Mouse (Mus musculus): Measurements from ENCODE around the gene Atg2a. TPM values are rescaled to one million over a fixed set of nuclear protein-coding genes. Genes with fewer than 3 reads are reported as not detected.

The Atg2a gene
- polyA plus RNA-seq, 1 experiment from 2014 or later, result 32.5 TPM

GRCm38 (mm10) chr19:6264945-6265344 is 23.5 kb downstream of the Atg2a start:
- in situ Hi-C loops (cut with MboI; ENCODE audit: low pct_unique_long_range_greater_than_20kb), result no loop called here
- POLR2A ChIA-PET, result no interaction called here
- ATAC-seq, result no peak
- no peaks in the 10 kb centered on the region for H3K27me3 ChIP-seq
- CTCF ChIA-PET, result interaction anchor here (0.7 to 3.1 kb wide), 4 partner anchors 11 to 66 kb away, joined by 3 to 15 read pairs (median 4); partner anchors contain the start of gene Ehd1
- no peak for TF ChIP-seq CTCF (IDR thresholded peaks at IDR 0.05)
- no peak for DNase-seq (ENCODE audit: low read depth, low spot score)

GRCm38 (mm10) chr19:6265727-6266182 is 24.3 kb downstream of the Atg2a start:
- DNase-seq (ENCODE audit: low read depth, low spot score), result no peak
- in situ Hi-C loops (cut with MboI; ENCODE audit: low pct_unique_long_range_greater_than_20kb), result no loop called here
- H3K27me3 ChIP-seq, result no peaks in the 10 kb centered on the region
- POLR2A ChIA-PET, result interaction anchor here (0.7 kb wide), 1 partner anchor 37 kb away, joined by 3 read pairs; no protein-coding TSS in a partner anchor
- no peak for ATAC-seq
- no peak for TF ChIP-seq CTCF (IDR thresholded peaks at IDR 0.05)
- CTCF ChIA-PET, result interaction anchor here (0.7 to 3.1 kb wide), 3 partner anchors 11 to 65 kb away, joined by 3 to 15 read pairs (median 5); partner anchors contain the start of gene Ehd1

GRCm38 (mm10) chr19:6267306-6268169 is 26.1 kb downstream of the Atg2a start:
- H3K27me3 ChIP-seq, result no peaks in the 10 kb centered on the region
- ChIA-PET CTCF (interaction anchor here (0.7 to 3.1 kb wide), 11 partner anchors 9 to 126 kb away, joined by 3 to 15 read pairs (median 5); partner anchors contain the start of genes Arl2, Cdc42bpg and Ehd1), POLR2A (interaction anchor here (0.9 kb wide), 1 partner anchor 9 kb away, joined by 3 read pairs; the partner anchor contains the start of gene Ehd1)
- in situ Hi-C loops (cut with MboI; ENCODE audit: low pct_unique_long_range_greater_than_20kb), result no loop called here
- DNase-seq (ENCODE audit: low read depth, low spot score), result no peak
- TF ChIP-seq CTCF (IDR thresholded peaks at IDR 0.05), result no peak
- ATAC-seq, result no peak

GRCm38 (mm10) chr19:6268170-6268528 is 26.7 kb downstream of the Atg2a start:
- peak; percentile 31 for DNase-seq (ENCODE audit: low read depth, low spot score)
- H3K27me3 ChIP-seq, result no peaks in the 10 kb centered on the region
- CTCF ChIA-PET, result interaction anchor here (0.6 to 3.0 kb wide), 10 partner anchors 10 to 68 kb away, joined by 3 to 15 read pairs (median 4); partner anchors contain the start of gene Cdc42bpg
- peak; percentile 48 for ATAC-seq
- TF ChIP-seq CTCF (IDR thresholded peaks at IDR 0.05), result no peak
- POLR2A ChIA-PET, result no interaction called here
- in situ Hi-C loops (cut with MboI; ENCODE audit: low pct_unique_long_range_greater_than_20kb), result no loop called here

- POLR2A ChIA-PET, result no interaction called here
- ATAC-seq, result no peak
- DNase-seq (ENCODE audit: low read depth, low spot score), result no peak
- no peaks in the 10 kb centered on the region for H3K27me3 ChIP-seq
- CTCF ChIA-PET, result interaction anchor here (0.6 to 3.0 kb wide), 12 partner anchors 9 to 68 kb away, joined by 3 to 15 read pairs (median 5); partner anchors contain the start of gene Cdc42bpg
- in situ Hi-C loops (cut with MboI; ENCODE audit: low pct_unique_long_range_greater_than_20kb), result no loop called here
- TF ChIP-seq CTCF (IDR thresholded peaks at IDR 0.05), result no peak
Measured at GRCm38 (mm10) chr19:6268670-6269132, 27.2 kb downstream of the Atg2a start.

GRCm38 (mm10) chr19:6269798-6270475 is 28.5 kb downstream of the Atg2a start:
- no peak for TF ChIP-seq CTCF (IDR thresholded peaks at IDR 0.05)
- ATAC-seq, result no peak
- CTCF ChIA-PET, result interaction anchor here (0.9 to 2.8 kb wide), 8 partner anchors 8 to 62 kb away, joined by 3 to 9 read pairs (median 4); partner anchors contain the start of gene Cdc42bpg
- no peak for DNase-seq (ENCODE audit: low read depth, low spot score)
- in situ Hi-C loops (cut with MboI; ENCODE audit: low pct_unique_long_range_greater_than_20kb), result loop anchor here (5.0 kb wide), 1 partner anchor 37 kb away; the partner anchor contains the start of gene Cdc42bpg
- POLR2A ChIA-PET, result interaction anchor here (0.7 kb wide), 1 partner anchor 61 kb away, joined by 3 read pairs; no protein-coding TSS in a partner anchor
- no peaks in the 10 kb centered on the region for H3K27me3 ChIP-seq

- DNase-seq (ENCODE audit: low read depth, low spot score) (no peak), ATAC-seq (no peak)
- CTCF ChIA-PET, result interaction anchor here (1.0 to 2.3 kb wide), 4 partner anchors 33 to 64 kb away, joined by 3 to 6 read pairs (median 3); partner anchors contain the start of genes Cdc42bpg and Men1
- TF ChIP-seq CTCF (IDR thresholded peaks at IDR 0.05), result no peak
- POLR2A ChIA-PET, result no interaction called here
- H3K27me3 ChIP-seq, result no peaks in the 10 kb centered on the region
- in situ Hi-C loops (cut with MboI; ENCODE audit: low pct_unique_long_range_greater_than_20kb), result loop anchor here (5.0 kb wide), 1 partner anchor 37 kb away; the partner anchor contains the start of gene Cdc42bpg
Measured at GRCm38 (mm10) chr19:6270661-6271060, 29.2 kb downstream of the Atg2a start.

- TF ChIP-seq CTCF (IDR thresholded peaks at IDR 0.05), result no peak
- DNase-seq (ENCODE audit: low read depth, low spot score), result no peak
- POLR2A ChIA-PET, result interaction anchor here (1.5 kb wide), 1 partner anchor 13 kb away, joined by 3 read pairs; no protein-coding TSS in a partner anchor
- no peaks in the 10 kb centered on the region for H3K27me3 ChIP-seq
- in situ Hi-C loops (cut with MboI; ENCODE audit: low pct_unique_long_range_greater_than_20kb), result loop anchor here (5.0 kb wide), 1 partner anchor 36 kb away; the partner anchor contains the start of gene Cdc42bpg
- ATAC-seq, result no peak
- CTCF ChIA-PET, result interaction anchor here (0.6 to 2.3 kb wide), 4 partner anchors 11 to 63 kb away, joined by 3 to 6 read pairs (median 3); partner anchors contain the start of genes Cdc42bpg and Men1
Measured at GRCm38 (mm10) chr19:6271206-6271605, 29.7 kb downstream of the Atg2a start.

GRCm38 (mm10) chr19:6272053-6272452 is 30.6 kb downstream of the Atg2a start:
- ChIA-PET CTCF (interaction anchor here (3.0 kb wide), 1 partner anchor 9 kb away, joined by 10 read pairs; no protein-coding TSS in a partner anchor), POLR2A (interaction anchor here (1.5 kb wide), 1 partner anchor 14 kb away, joined by 3 read pairs; no protein-coding TSS in a partner anchor)
- no peak for ATAC-seq
- no peak for TF ChIP-seq CTCF (IDR thresholded peaks at IDR 0.05)
- no peak for DNase-seq (ENCODE audit: low read depth, low spot score)
- in situ Hi-C loops (cut with MboI; ENCODE audit: low pct_unique_long_range_greater_than_20kb), result loop anchor here (5.0 kb wide), 1 partner anchor 35 kb away; the partner anchor contains the start of gene Cdc42bpg
- H3K27me3 ChIP-seq, result no peaks in the 10 kb centered on the region
